Mouse (Mus musculus) testis, adult 2 months (tissue): ENCODE results near the gene Slc15a3. TPM values are rescaled to one million over a fixed set of nuclear protein-coding genes. Genes with fewer than 3 reads are reported as not detected.

Experiments
- H3K27ac ChIP-seq: fragments of 200-500 bp; 2 replicates; pipeline ENCODE4 v1.5.1; 2012; ENCODE audit warnings: low read depth, low read length; ENCODE audit not compliant: control insufficient read depth, insufficient read depth
- H3K27me3 ChIP-seq: fragments of 200-500 bp; 2 replicates; pipeline ENCODE4 v1.6.1; 2012; ENCODE audit warnings: mild to moderate bottlenecking, low read length, moderate library complexity; ENCODE audit not compliant: control insufficient read depth, insufficient read depth
- H3K36me3 ChIP-seq: fragments of 200-500 bp; 2 replicates; pipeline ENCODE4 v1.6.1; 2012; ENCODE audit warnings: mild to moderate bottlenecking, low read length; ENCODE audit not compliant: control insufficient read depth, insufficient read depth
- H3K4me1 ChIP-seq: fragments of 200-500 bp; 2 replicates; pipeline ENCODE4 v1.6.1; 2012; ENCODE audit warnings: low read length; ENCODE audit not compliant: control insufficient read depth, insufficient read depth
- H3K4me3 ChIP-seq: fragments of 200-500 bp; 2 replicates; pipeline ENCODE4 v1.5.1; 2012; ENCODE audit warnings: low read depth, mild to moderate bottlenecking, low read length, moderate library complexity, mixed read lengths; ENCODE audit not compliant: control insufficient read depth
- CTCF ChIP-seq: fragments of 200-500 bp; IDR thresholded peaks from 2 replicates; pipeline ENCODE4 v1.5.1; 2012; ENCODE audit warnings: low read depth, mild to moderate bottlenecking, inconsistent platforms, low read length, moderate library complexity; ENCODE audit not compliant: control insufficient read depth, insufficient read depth, insufficient replicate concordance
- POLR2A ChIP-seq: fragments of 200-500 bp; IDR thresholded peaks from 2 replicates; pipeline ENCODE4 v1.6.1; 2012; ENCODE audit warnings: low read depth, mild to moderate bottlenecking, inconsistent platforms, low read length, moderate library complexity; ENCODE audit not compliant: control insufficient read depth
- polyA plus RNA-seq: library from polyadenylated mRNA; depleted of rRNA; stranded (reverse); fragments of >200 nt; gene quantifications from 2 replicates; pipeline ENCODE4 v1.2.3, GENCODE M21; 2012; rRNA removed

Gene Slc15a3
- 0.43 and 0.67 TPM in 2 replicates for polyA plus RNA-seq

DNA sequence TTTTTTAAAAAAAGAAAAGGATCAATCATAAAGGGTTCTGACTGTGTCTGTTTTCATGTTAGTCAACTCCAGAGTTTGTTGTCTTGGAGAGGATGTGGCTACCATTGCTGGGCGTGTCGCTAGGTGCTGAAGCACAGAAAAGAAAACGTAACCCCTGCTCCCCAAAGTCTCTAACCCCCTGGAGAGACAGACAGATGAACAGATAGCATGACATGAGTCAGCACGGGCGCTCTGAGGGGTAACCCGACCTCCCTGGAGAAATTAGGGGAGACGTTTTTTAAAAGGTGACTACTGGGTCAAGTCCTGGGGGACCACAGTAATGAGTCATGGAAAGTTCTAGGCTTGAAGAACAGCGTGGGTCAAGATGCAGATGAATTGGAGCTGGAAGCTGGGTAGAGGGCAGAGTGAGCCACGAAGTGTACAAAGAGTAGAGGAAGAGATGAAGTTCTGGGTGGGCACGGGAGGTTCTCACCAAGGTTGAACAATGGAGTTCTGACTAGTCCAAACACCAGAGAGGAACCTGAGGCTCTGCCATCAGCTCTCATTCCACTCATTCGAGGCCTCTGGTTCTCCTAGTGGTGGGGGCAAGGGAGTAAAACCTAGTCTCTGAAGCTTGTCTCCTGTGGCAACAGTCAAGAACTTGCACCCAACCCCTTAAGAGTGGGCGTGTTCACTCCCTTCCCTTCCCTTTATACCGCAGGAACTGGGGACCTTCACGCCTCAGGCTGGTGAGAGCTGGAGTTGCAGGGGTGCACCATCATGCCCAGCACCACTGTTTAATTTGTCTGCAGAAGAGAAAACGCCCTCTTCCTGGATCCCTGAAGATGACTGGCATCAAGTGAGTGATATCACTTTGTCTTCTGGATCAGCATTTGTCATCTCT lies at the start of gene Slc15a3:
Gene Slc15a3, plus strand, starts transcription at position 718 of the 883 bp plus-strand sequence.
- Histone ChIP-seq H3K36me3 (no peaks in the 10 kb centered on the region), H3K27me3 (no peaks in the 10 kb centered on the region), H3K27ac (no peak within 1 kb of the TSS), H3K4me1 (peaks cover 7% of the 10 kb centered on the region), H3K4me3 (no peak within 1 kb of the TSS)
- TF ChIP-seq POLR2A (no peak), CTCF (no peak)

DNA sequence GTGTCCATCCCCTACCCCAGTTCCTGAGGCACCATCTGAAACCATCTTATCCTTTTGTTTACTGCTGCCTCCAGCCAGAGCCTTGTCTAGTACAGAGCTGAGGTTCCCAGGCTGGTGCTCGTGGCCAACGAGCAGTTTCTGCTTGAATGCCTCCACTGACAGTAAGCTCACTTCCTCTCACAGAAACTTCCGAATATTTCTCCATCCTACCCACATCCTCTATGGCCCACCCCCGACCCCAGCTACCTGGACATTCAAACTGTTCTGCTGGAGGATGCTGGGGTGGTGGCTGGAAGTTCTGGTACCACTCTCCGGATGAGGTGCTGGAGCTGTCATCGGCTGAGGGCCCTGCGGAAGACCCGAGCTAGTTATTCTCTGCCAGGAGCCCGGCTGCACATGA lies 49.2 kb upstream of the Slc15a3 start:
- Histone ChIP-seq H3K4me3 (no peak overlapping the region), H3K4me1 (no peaks in the 10 kb centered on the region; the same call in 1 of the 2 replicates), H3K27me3 (no peaks in the 10 kb centered on the region), H3K36me3 (no peaks in the 10 kb centered on the region), H3K27ac (no peak overlapping the region)
- TF ChIP-seq POLR2A (no peak), CTCF (no peak)

DNA sequence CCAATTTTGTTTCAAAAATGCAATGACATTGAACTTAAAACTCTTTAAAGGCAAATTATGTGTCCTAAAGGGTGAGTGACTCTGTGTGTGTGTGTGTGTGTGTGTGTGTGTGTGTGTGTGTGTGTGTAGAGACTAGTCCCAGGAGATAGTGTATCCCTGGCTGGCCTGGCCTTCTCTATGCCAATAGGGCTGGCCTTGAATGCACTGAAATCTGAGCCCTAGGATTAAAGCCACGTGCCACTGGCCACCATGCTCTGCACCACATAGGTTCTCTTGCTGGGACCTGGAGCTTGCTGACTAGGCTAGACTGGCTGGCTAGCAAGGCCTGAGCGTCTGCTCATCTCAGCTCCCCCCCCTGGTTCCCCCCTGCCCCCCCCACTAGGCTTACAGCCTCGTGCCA lies 46.5 kb upstream of the Slc15a3 start:
- no peak overlapping the region for H3K4me3 ChIP-seq
- H3K36me3 ChIP-seq: no peaks in the 10 kb centered on the region
- H3K4me1 ChIP-seq: no peaks in the 10 kb centered on the region; the same call in 1 of the 2 replicates
- no peaks in the 10 kb centered on the region for H3K27me3 ChIP-seq
- TF ChIP-seq POLR2A: no peak
- H3K27ac ChIP-seq: no peak overlapping the region

- H3K27me3 ChIP-seq: no peaks in the 10 kb centered on the region
- peaks cover 5% of the 10 kb centered on the region; the same call in 1 of the 2 replicates for H3K4me1 ChIP-seq
- H3K27ac ChIP-seq: no peak overlapping the region
- H3K36me3 ChIP-seq: no peaks in the 10 kb centered on the region
- TF ChIP-seq CTCF: no peak
- no peak overlapping the region for H3K4me3 ChIP-seq
Observed at GRCm38 (mm10) chr19:10794916-10795315, 44.6 kb upstream of the Slc15a3 start.

DNA sequence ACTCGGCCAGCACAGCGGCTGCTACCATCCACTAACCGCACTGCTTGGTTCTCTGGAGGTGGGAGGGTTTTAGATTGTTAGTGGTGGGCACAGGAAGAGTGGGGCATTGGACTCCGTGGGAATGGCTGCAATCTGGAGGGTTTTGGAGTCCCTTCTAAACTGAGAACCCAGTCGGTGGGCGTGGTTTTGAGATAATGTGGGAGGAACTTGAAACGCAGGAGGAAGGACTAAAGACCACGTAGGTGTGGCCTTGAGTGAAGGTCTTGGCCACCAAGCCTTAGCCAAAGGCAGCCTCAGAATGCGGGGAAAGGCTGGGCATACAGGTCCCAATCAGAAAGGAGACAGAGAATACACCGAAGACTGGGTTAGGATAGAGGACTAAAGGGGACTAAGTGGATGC lies 41.0 kb upstream of the Slc15a3 start:
- Histone ChIP-seq H3K4me3 (peak overlapping the region; percentile 12; the same call in 1 of the 2 replicates), H3K27me3 (no peaks in the 10 kb centered on the region), H3K36me3 (no peaks in the 10 kb centered on the region), H3K27ac (no peak overlapping the region), H3K4me1 (peaks cover 5% of the 10 kb centered on the region; the same call in 1 of the 2 replicates)
- no peak for TF ChIP-seq CTCF
- no peak for TF ChIP-seq POLR2A

DNA sequence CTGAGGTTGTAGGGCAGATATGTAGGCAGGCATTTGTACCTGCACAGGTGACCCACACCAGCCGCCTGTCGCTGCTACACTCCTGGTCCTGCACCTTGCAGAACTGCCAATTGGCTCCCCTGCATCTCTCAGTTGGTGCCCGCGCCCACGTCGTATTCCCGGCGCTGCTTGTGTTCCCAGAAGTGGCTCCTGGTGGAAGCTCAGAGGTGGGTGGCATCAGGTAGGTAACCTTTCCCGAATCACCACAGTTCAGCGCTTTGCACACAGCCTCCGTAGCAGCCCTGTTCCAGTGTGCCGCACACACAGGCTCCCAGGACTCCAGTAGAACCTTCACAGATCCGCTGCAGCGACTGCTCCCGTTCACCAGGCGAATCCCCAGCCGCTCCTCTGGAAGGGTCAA lies 40.4 kb upstream of the Slc15a3 start:
- Histone ChIP-seq H3K27ac (no peak overlapping the region), H3K4me1 (peaks cover 5% of the 10 kb centered on the region; the same call in 1 of the 2 replicates), H3K36me3 (no peaks in the 10 kb centered on the region), H3K4me3 (no peak overlapping the region), H3K27me3 (no peaks in the 10 kb centered on the region)
- TF ChIP-seq POLR2A (no peak), CTCF (no peak)

DNA sequence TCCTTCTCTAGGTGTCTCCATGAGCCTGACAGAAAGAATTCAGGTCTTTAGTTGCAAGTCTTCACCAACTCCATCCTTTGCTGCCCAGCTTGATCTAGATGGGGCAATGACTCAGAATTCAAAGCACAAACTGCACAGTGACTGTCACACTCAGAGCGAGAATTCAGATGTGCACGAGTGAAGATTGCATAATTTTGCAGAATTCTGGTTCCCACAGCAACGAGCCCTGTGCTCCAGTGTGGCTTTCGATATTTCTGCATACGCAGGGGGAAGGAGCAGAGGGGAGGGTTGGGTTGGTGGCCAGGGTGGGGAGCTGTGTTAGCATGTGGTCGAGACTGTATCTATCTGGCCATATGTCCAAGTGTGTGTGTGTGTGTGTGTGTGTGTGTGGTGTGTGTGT lies 38.5 kb upstream of the Slc15a3 start:
- Histone ChIP-seq H3K4me1 (peaks cover 5% of the 10 kb centered on the region; the same call in 1 of the 2 replicates), H3K27ac (no peak overlapping the region), H3K27me3 (no peaks in the 10 kb centered on the region), H3K36me3 (no peaks in the 10 kb centered on the region), H3K4me3 (no peak overlapping the region)
- no peak for TF ChIP-seq CTCF
- TF ChIP-seq POLR2A: no peak

- H3K27me3 ChIP-seq: no peaks in the 10 kb centered on the region
- no peaks in the 10 kb centered on the region for H3K36me3 ChIP-seq
- TF ChIP-seq CTCF (no peak), POLR2A (no peak)
- no peak overlapping the region for H3K4me3 ChIP-seq
- peaks cover 5% of the 10 kb centered on the region; the same call in 1 of the 2 replicates for H3K4me1 ChIP-seq
- H3K27ac ChIP-seq: no peak overlapping the region
Observed at GRCm38 (mm10) chr19:10801906-10802305, 37.6 kb upstream of the Slc15a3 start.
